In the genomic region with DNA sequence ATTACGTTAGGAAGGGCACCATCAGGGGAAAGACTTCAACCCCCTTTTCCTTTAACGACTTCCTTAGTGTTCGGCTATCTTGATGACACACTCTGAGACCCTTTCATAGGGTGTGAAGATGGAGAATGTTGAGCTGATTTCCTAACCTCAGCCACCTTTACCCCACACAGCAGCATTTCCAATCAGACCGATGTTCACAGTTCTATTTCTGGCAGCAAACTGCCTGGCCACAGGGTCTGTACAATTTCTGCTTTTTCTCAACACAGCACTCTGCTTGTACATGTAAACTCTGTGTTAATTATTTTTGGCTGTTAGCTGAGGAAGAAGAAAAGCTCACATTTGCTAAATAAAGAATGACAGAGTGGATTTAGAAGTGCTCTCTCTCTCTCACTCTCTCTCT, we compare ENCODE assay signal across 24 mouse cellular contexts.
A peak's percentile ranks its signal among the peaks of the same experiment; 100 is the strongest.
DNase-seq lines count a peak whose midpoint lies in the region; ATAC-seq and TF ChIP-seq lines count a peak whose summit lies in the region.
"Had no signal": no experiment of that assay in that cellular context is flagged by ENCODE, and none has a peak within 500 bp of the region (broad histone marks: within the 10 kb centered on the region; RNA-seq: fewer than 3 reads in every experiment).

No protein-coding gene starts in this region.

- H3K36me3 ChIP-seq in heart, embryonic 11.5 days (ENCODE audit: control insufficient read depth, insufficient read depth, low read length), result no peaks in the 10 kb centered on the region
- H3K36me3 ChIP-seq in heart, embryonic 15.5 days, result no peaks in the 10 kb centered on the region
- H3K36me3 ChIP-seq in heart, adult 2 months (ENCODE audit: control insufficient read depth, insufficient read depth, low read length), result no peaks in the 10 kb centered on the region
- H3K36me3 ChIP-seq: embryonic facial prominence, embryonic 10.5 days; G1E; hindbrain, embryonic 10.5 days; intestine, embryonic 15.5 days had no signal

- intact Hi-C loops in heart, postnatal 25 days (cut with DNase I), result no loop called here
- intact Hi-C loops in heart, adult 2 months (cut with DNase I), result no loop called here
- intact Hi-C loops in left cerebral cortex, postnatal 10 days (cut with DNase I), result no loop called here

- H3K9me3 ChIP-seq in heart, embryonic 11.5 days (replicated peaks; ENCODE audit: control insufficient read depth, low read length), result no peaks in the 10 kb centered on the region
- no peaks in the 10 kb centered on the region for H3K9me3 ChIP-seq in heart, embryonic 15.5 days (replicated peaks)
- H3K9me3 ChIP-seq: embryonic facial prominence, embryonic 10.5 days; forebrain, embryonic 13.5 days; G1E; hindbrain, embryonic 10.5 days; intestine, embryonic 15.5 days had no signal

- no peak for TF ChIP-seq POLR2A in heart, adult 2 months (IDR thresholded peaks at IDR 0.05; ENCODE audit: insufficient read depth, low read depth, low read length)

- no peak for DNase-seq in heart, postnatal 25 days (ENCODE audit: low spot score)
- DNase-seq in heart, adult 2 months, result no peak
- no peak for DNase-seq in left cerebral cortex, postnatal 10 days (ENCODE audit: extremely low spot score in 1 of 2, low spot score in 2 of 2)
- no peak for DNase-seq in gastrocnemius, postnatal 25 days
- DNase-seq: adrenal gland, postnatal 10 days; B cell, adult 2 months; cerebellum, adult 11-12 months; cerebellum, adult 9-10 months; cerebellum, postnatal 36 days; forebrain, postnatal 0 days; gastrocnemius, postnatal 14 days; heart, adult 11 months; kidney, adult 18-20 months had no signal

- TF ChIP-seq EP300 in heart, adult 2 months (IDR thresholded peaks at IDR 0.05; ENCODE audit: insufficient read depth, low read depth, low read length), result no peak

- no peak overlapping the region for H3K9ac ChIP-seq in heart, embryonic 11.5 days (ENCODE audit: low read depth, low read length)
- H3K9ac ChIP-seq in heart, embryonic 15.5 days, result no peak overlapping the region
- no peak overlapping the region for H3K9ac ChIP-seq in heart, adult 2 months (ENCODE audit: low read depth, low read length)
- H3K9ac ChIP-seq: forebrain, embryonic 13.5 days; forebrain, postnatal 0 days; hindbrain, embryonic 14.5 days; intestine, embryonic 15.5 days had no signal

- no peaks in the 10 kb centered on the region for H3K79me2 ChIP-seq in heart, adult 2 months (replicated peaks; ENCODE audit: control insufficient read depth, insufficient read depth, low read length)

- WGBS in heart, embryonic 11.5 days (ENCODE audit: insufficient replicate concordance), result 45% methylated on average over 4 of the region's 4 CpGs
- WGBS in heart, embryonic 15.5 days, result 28% methylated on average over 4 of the region's 4 CpGs
- WGBS in heart, adult 2 months, result 29% methylated on average over 4 of the region's 4 CpGs

- no peaks in the 10 kb centered on the region for H3K27me3 ChIP-seq in heart, embryonic 11.5 days (ENCODE audit: control insufficient read depth, insufficient read depth, low read length)
- no peaks in the 10 kb centered on the region for H3K27me3 ChIP-seq in heart, embryonic 15.5 days
- no peaks in the 10 kb centered on the region for H3K27me3 ChIP-seq in heart, adult 2 months (ENCODE audit: control insufficient read depth, insufficient read depth, low read length)
- H3K27me3 ChIP-seq: forebrain, embryonic 13.5 days; intestine, embryonic 15.5 days had no signal

- TF ChIP-seq CTCF in heart, adult 2 months (IDR thresholded peaks at IDR 0.05), result no peak

- no peak overlapping the region for H3K4me3 ChIP-seq in heart, embryonic 11.5 days (ENCODE audit: low read depth, low read length)
- H3K4me3 ChIP-seq in heart, embryonic 15.5 days, result no peak overlapping the region
- no peak overlapping the region for H3K4me3 ChIP-seq in heart, adult 2 months
- H3K4me3 ChIP-seq: embryonic facial prominence, embryonic 10.5 days; forebrain, embryonic 13.5 days; hindbrain, embryonic 10.5 days; intestine, embryonic 15.5 days had no signal

- no peaks in the 10 kb centered on the region for H3K4me1 ChIP-seq in heart, embryonic 11.5 days (ENCODE audit: control insufficient read depth, insufficient read depth, low read length)
- 0 out of 2 replicates have a peak, but pooled peaks cover 7% of the 10 kb centered on the region for H3K4me1 ChIP-seq in heart, embryonic 15.5 days (replicated peaks)
- no peaks in the 10 kb centered on the region for H3K4me1 ChIP-seq in heart, adult 2 months (ENCODE audit: control insufficient read depth, insufficient read depth, low read length)
- H3K4me1 ChIP-seq: embryonic facial prominence, embryonic 10.5 days; forebrain, embryonic 13.5 days; hindbrain, embryonic 10.5 days; intestine, embryonic 15.5 days had no signal

- H3K4me2 ChIP-seq in heart, embryonic 11.5 days, result no peak overlapping the region
- no peak overlapping the region for H3K4me2 ChIP-seq in heart, embryonic 15.5 days
- H3K4me2 ChIP-seq: forebrain, embryonic 13.5 days; hindbrain, embryonic 14.5 days; intestine, embryonic 15.5 days had no signal

- no peak; the same call in 1 of the 2 replicates for ATAC-seq in heart, embryonic 11.5 days (replicated peaks; ENCODE audit: insufficient number of reproducible peaks, low FRiP score, low TSS enrichment)
- no peak for ATAC-seq in heart, embryonic 15.5 days (replicated peaks; ENCODE audit: insufficient number of reproducible peaks, insufficient read depth, low FRiP score, low read depth)
- ATAC-seq in common myeloid progenitor, adult 5-6 weeks (replicated peaks; ENCODE audit: low read depth, poor library complexity, severe bottlenecking), result peak; percentile 71
- peak; percentile 70 for ATAC-seq in megakaryocyte progenitor cell, adult 5-6 weeks (replicated peaks; ENCODE audit: poor library complexity)
- ATAC-seq: CD4-positive, CD25-positive, alpha-beta regulatory T cell, adult 4 months; forebrain, embryonic 13.5 days; forebrain, postnatal 0 days; intestine, embryonic 15.5 days had no signal

- H3K27ac ChIP-seq in heart, embryonic 11.5 days (ENCODE audit: low read depth, low read length), result 0 out of 2 replicates have a peak overlapping the region, but pooled peaks have one; percentile 35
- H3K27ac ChIP-seq in heart, embryonic 15.5 days, result 0 out of 2 replicates have a peak overlapping the region, but pooled peaks have one; percentile 7
- H3K27ac ChIP-seq in heart, adult 2 months, result no peak overlapping the region
- H3K27ac ChIP-seq: embryonic facial prominence, embryonic 10.5 days; forebrain, embryonic 13.5 days; hindbrain, embryonic 10.5 days; hindbrain, embryonic 14.5 days; intestine, embryonic 15.5 days had no signal

Comparison
In these comparisons a context has a peak if more than half of its experiments do, and no peak if none do; other contexts are left out.
1. ATAC-seq: peak in common myeloid progenitor, adult 5-6 weeks (single experiment) and megakaryocyte progenitor cell, adult 5-6 weeks (single experiment); none in heart, embryonic 11.5 days (single experiment) and heart, embryonic 15.5 days (single experiment).